Mouse (Mus musculus) hindbrain, embryonic 14.5 days (tissue): ENCODE results near the gene Csf2ra. TPM values are rescaled to one million over a fixed set of nuclear protein-coding genes. Genes with fewer than 3 reads are reported as not detected.
"Not testable (repeated sequence)": the region's sequence is repeated elsewhere in the genome, so short reads cannot be mapped to it uniquely, and the experiment has no call there.

Experiments
- ATAC-seq: fragments of 200-750 bp; cut with Nextera tagmentation; 2 replicates; pipeline ENCODE4 v1.8.0; 2017; ENCODE audit warnings: moderate number of reproducible peaks, mild to moderate bottlenecking, moderate TSS enrichment, moderate library complexity; ENCODE audit not compliant: low FRiP score
- DNase-seq: peaks from one replicate; pipeline ENCODE4 v3.0.0-alpha.2; 2015; ENCODE audit warnings: low spot score
- H3K27ac ChIP-seq: fragments of 300-500 bp; sonication (generic); 2 replicates; pipeline ENCODE4 v1.5.1; 2014; ENCODE audit warnings: mild to moderate bottlenecking, moderate library complexity
- H3K27me3 ChIP-seq: fragments of 300-500 bp; sonication (generic); 2 replicates; pipeline ENCODE4 v1.6.1; 2014; ENCODE audit warnings: mild to moderate bottlenecking, low read length, mixed read lengths; ENCODE audit not compliant: control insufficient read depth, insufficient read depth
- H3K36me3 ChIP-seq: fragments of 300-500 bp; sonication (generic); replicated peaks from 2 replicates; pipeline ENCODE4 v1.6.1; 2014; ENCODE audit not compliant: control insufficient read depth, insufficient read depth
- H3K4me1 ChIP-seq: fragments of 300-500 bp; sonication (generic); replicated peaks from 2 replicates; pipeline ENCODE4 v1.6.1; 2014; ENCODE audit warnings: antibody characterized with exemption, low read length, mixed read lengths; ENCODE audit not compliant: control insufficient read depth, insufficient read depth
- H3K4me2 ChIP-seq: fragments of 300-500 bp; sonication (generic); replicated peaks from 2 replicates; pipeline ENCODE4 v1.6.1; 2014; ENCODE audit warnings: mild to moderate bottlenecking, moderate library complexity
- H3K4me3 ChIP-seq: fragments of 300-500 bp; sonication (generic); replicated peaks from 2 replicates; pipeline ENCODE4 v1.5.1; 2014; ENCODE audit warnings: mild to moderate bottlenecking, low read length
- H3K9ac ChIP-seq: fragments of 300-500 bp; sonication (generic); 2 replicates; pipeline ENCODE4 v1.6.1; 2014
- H3K9me3 ChIP-seq: fragments of 300-500 bp; sonication (generic); 2 replicates; pipeline ENCODE4 v1.6.1; 2016; ENCODE audit warnings: low read length; ENCODE audit not compliant: control insufficient read depth
- WGBS: fragments of 180-500 bp; shearing (Covaris S2); extraction: QIAGEN DNeasy Blood & Tissue Kit; methylation state at CpG from one replicate; pipeline ENCODE4 v1.1.7; 2014; 5-methylcytosine and 5-hydroxymethylcytosine counted together
- polyA plus RNA-seq: library from polyadenylated mRNA; unstranded; fragments of >200 nt; fragmentation: Nextera tagmentation; extraction: Ambion mirVana; gene quantifications from 2 replicates; pipeline ENCODE4 v1.2.1, GENCODE M21; 2014

The Csf2ra gene
- polyA plus RNA-seq, 1 experiment from 2014 or later = 55.8 TPM

GRCm38 (mm10) chr19:61261241-61261640 is 33.0 kb upstream of the Csf2ra start:
- Histone ChIP-seq H3K36me3 (no peaks in the 10 kb centered on the region), H3K9me3 (no peaks in the 10 kb centered on the region), H3K27me3 (no peaks in the 10 kb centered on the region), H3K27ac (no peak overlapping the region), H3K9ac (no peak overlapping the region), H3K4me2 (no peak overlapping the region), H3K4me3 (no peak overlapping the region), H3K4me1 (no peaks in the 10 kb centered on the region)
- WGBS = 83% methylated on average over 1 of the region's 1 CpGs
- ATAC-seq = no peak
- no peak for DNase-seq

GRCm38 (mm10) chr19:61257733-61258132 is 29.5 kb upstream of the Csf2ra start:
- Histone ChIP-seq H3K4me3 (no peak overlapping the region), H3K9me3 (peaks cover 6% of the 10 kb centered on the region; the same call in 1 of the 2 replicates), H3K9ac (no peak overlapping the region), H3K27ac (no peak overlapping the region), H3K36me3 (no peaks in the 10 kb centered on the region), H3K27me3 (no peaks in the 10 kb centered on the region), H3K4me2 (no peak overlapping the region), H3K4me1 (no peaks in the 10 kb centered on the region)
- ATAC-seq (no peak), DNase-seq (no peak)
- WGBS = 92% methylated on average over 18 of the region's 18 CpGs

- Histone ChIP-seq H3K27me3 (no peaks in the 10 kb centered on the region), H3K9ac (no peak overlapping the region), H3K4me3 (no peak overlapping the region), H3K36me3 (no peaks in the 10 kb centered on the region), H3K4me1 (no peaks in the 10 kb centered on the region), H3K27ac (no peak overlapping the region), H3K4me2 (no peak overlapping the region), H3K9me3 (peaks cover 6% of the 10 kb centered on the region; the same call in 1 of the 2 replicates)
- ATAC-seq (no peak), DNase-seq (no peak)
- 95% methylated on average over 7 of the region's 7 CpGs for WGBS
Measured at GRCm38 (mm10) chr19:61256166-61256887, 28.1 kb upstream of the Csf2ra start.

- H3K4me1 ChIP-seq, H3K4me3 ChIP-seq, H3K9me3 ChIP-seq, DNase-seq, H3K27ac ChIP-seq, H3K4me2 ChIP-seq, H3K36me3 ChIP-seq, ATAC-seq, H3K27me3 ChIP-seq, H3K9ac ChIP-seq: not testable (repeated sequence)
- 89% methylated on average over 4 of the region's 4 CpGs for WGBS
Measured at GRCm38 (mm10) chr19:61247334-61247733, 19.1 kb upstream of the Csf2ra start.

GRCm38 (mm10) chr19:61244721-61245436 is 16.6 kb upstream of the Csf2ra start:
- H3K27ac ChIP-seq = no peak overlapping the region
- no peaks in the 10 kb centered on the region for H3K4me1 ChIP-seq
- no peaks in the 10 kb centered on the region for H3K27me3 ChIP-seq
- ATAC-seq (no peak), DNase-seq (no peak)
- 77% methylated on average over 5 of the region's 5 CpGs for WGBS
- H3K9me3 ChIP-seq = no peaks in the 10 kb centered on the region
- H3K4me3 ChIP-seq = no peak overlapping the region
- no peaks in the 10 kb centered on the region for H3K36me3 ChIP-seq
- H3K9ac ChIP-seq = no peak overlapping the region
- H3K4me2 ChIP-seq = no peak overlapping the region

GRCm38 (mm10) chr19:61237967-61238366 is 9.7 kb upstream of the Csf2ra start:
- no peak overlapping the region for H3K27ac ChIP-seq
- ATAC-seq = no peak
- no peak for DNase-seq
- no peaks in the 10 kb centered on the region for H3K27me3 ChIP-seq
- no peak overlapping the region for H3K4me3 ChIP-seq
- no peaks in the 10 kb centered on the region for H3K36me3 ChIP-seq
- no peaks in the 10 kb centered on the region for H3K9me3 ChIP-seq
- H3K9ac ChIP-seq = no peak overlapping the region
- WGBS = 93% methylated on average over 2 of the region's 2 CpGs
- H3K4me2 ChIP-seq = no peak overlapping the region
- no peaks in the 10 kb centered on the region for H3K4me1 ChIP-seq

- Histone ChIP-seq H3K27ac (no peak overlapping the region), H3K4me3 (no peak overlapping the region), H3K36me3 (no peaks in the 10 kb centered on the region), H3K4me1 (no peaks in the 10 kb centered on the region), H3K27me3 (no peaks in the 10 kb centered on the region), H3K4me2 (no peak overlapping the region), H3K9ac (no peak overlapping the region), H3K9me3 (no peaks in the 10 kb centered on the region)
- DNase-seq = no peak
- ATAC-seq = no peak
- 77% methylated on average over 5 of the region's 5 CpGs for WGBS
Measured at GRCm38 (mm10) chr19:61234532-61234931, 6.3 kb upstream of the Csf2ra start.

GRCm38 (mm10) chr19:61226928-61227854 is 1.0 kb downstream of the Csf2ra start:
- Histone ChIP-seq H3K4me2 (peak overlapping the region; percentile 64), H3K9ac (peak overlapping the region; percentile 61), H3K4me3 (peak overlapping the region; percentile 67), H3K27me3 (no peaks in the 10 kb centered on the region), H3K27ac (peak overlapping the region; percentile 95), H3K36me3 (no peaks in the 10 kb centered on the region), H3K4me1 (no peaks in the 10 kb centered on the region), H3K9me3 (no peaks in the 10 kb centered on the region)
- WGBS = 3% methylated on average over 71 of the region's 71 CpGs
- ATAC-seq (peak; percentile 90), DNase-seq (peak; percentile 88)

GRCm38 (mm10) chr19:61226401-61226927 is 1.8 kb downstream of the Csf2ra start:
- H3K36me3 ChIP-seq = no peaks in the 10 kb centered on the region
- peak overlapping the region; percentile 67 for H3K4me3 ChIP-seq
- H3K4me1 ChIP-seq = no peaks in the 10 kb centered on the region
- H3K9me3 ChIP-seq = no peaks in the 10 kb centered on the region
- DNase-seq (peak; percentile 87), ATAC-seq (peak; percentile 56)
- H3K9ac ChIP-seq = peak overlapping the region; percentile 61
- no peaks in the 10 kb centered on the region for H3K27me3 ChIP-seq
- H3K27ac ChIP-seq = peak overlapping the region; percentile 95
- WGBS = 3% methylated on average over 70 of the region's 71 CpGs
- peak overlapping the region; percentile 64 for H3K4me2 ChIP-seq
